Mouse (Mus musculus): ENCODE data around the gene Cs. TPM values are rescaled to one million over a fixed set of nuclear protein-coding genes. Genes with fewer than 3 reads are reported as not detected.
A peak's percentile ranks its signal among the peaks of the same experiment; 100 is the strongest.
"Not testable (repeated sequence)": the region's sequence is repeated elsewhere in the genome, so short reads cannot be mapped to it uniquely, and the experiment has no call there.

Cs gene
- polyA plus RNA-seq (2014; fragmentation: Nextera tagmentation; extraction: Ambion mirVana) = 271 and 304 TPM in 2 replicates

GRCm38 (mm10) chr10:128337306-128338181 is at the start of gene Cs:
TSS of gene Cs (plus strand) at chr10:128337734.
- H3K4me2 ChIP-seq (replicated peaks) = peak within 1 kb of the TSS; percentile 63
- H3K27ac ChIP-seq = peak within 1 kb of the TSS; percentile 87
- peaks cover 13% of the 10 kb centered on the region for H3K4me1 ChIP-seq (replicated peaks; ENCODE audit: control insufficient read depth, insufficient read depth, low read length)
- 1% methylated on average over 61 of the region's 61 CpGs for WGBS
- no peaks in the 10 kb centered on the region for H3K9me3 ChIP-seq (ENCODE audit: control insufficient read depth, low read length)
- H3K36me3 ChIP-seq (replicated peaks; ENCODE audit: control insufficient read depth, insufficient read depth) = 0 out of 2 replicates have a peak, but pooled peaks cover 3% of the 10 kb centered on the region
- H3K27me3 ChIP-seq (ENCODE audit: control insufficient read depth, insufficient read depth, low read length) = no peaks in the 10 kb centered on the region
- peak within 1 kb of the TSS; percentile 86 for H3K9ac ChIP-seq
- ATAC-seq (ENCODE audit: low FRiP score) (peak; percentile 98), DNase-seq (ENCODE audit: low spot score) (peak; percentile 96)
- H3K4me3 ChIP-seq (replicated peaks; ENCODE audit: low read length) = peak within 1 kb of the TSS; percentile 74

- not testable (repeated sequence) for ATAC-seq (ENCODE audit: low FRiP score); H3K4me2 ChIP-seq (replicated peaks); H3K27ac ChIP-seq; H3K9ac ChIP-seq; DNase-seq (ENCODE audit: low spot score); H3K27me3 ChIP-seq (ENCODE audit: control insufficient read depth, insufficient read depth, low read length); H3K4me1 ChIP-seq (replicated peaks; ENCODE audit: control insufficient read depth, insufficient read depth, low read length); H3K9me3 ChIP-seq (ENCODE audit: control insufficient read depth, low read length); H3K4me3 ChIP-seq (replicated peaks; ENCODE audit: low read length)
- peaks cover 56% of the 10 kb centered on the region for H3K36me3 ChIP-seq (replicated peaks; ENCODE audit: control insufficient read depth, insufficient read depth)
- WGBS = 73% methylated on average over 1 of the region's 1 CpGs
Measured at GRCm38 (mm10) chr10:128290594-128290993, 46.9 kb upstream of the Cs start.

- Histone ChIP-seq H3K27me3 (ENCODE audit: control insufficient read depth, insufficient read depth, low read length) (no peaks in the 10 kb centered on the region), H3K4me2 (replicated peaks) (no peak overlapping the region), H3K4me3 (replicated peaks; ENCODE audit: low read length) (no peak overlapping the region), H3K36me3 (replicated peaks; ENCODE audit: control insufficient read depth, insufficient read depth) (peaks cover 16% of the 10 kb centered on the region), H3K9ac (no peak overlapping the region), H3K27ac (no peak overlapping the region), H3K4me1 (replicated peaks; ENCODE audit: control insufficient read depth, insufficient read depth, low read length) (no peaks in the 10 kb centered on the region), H3K9me3 (ENCODE audit: control insufficient read depth, low read length) (no peaks in the 10 kb centered on the region)
- no peak for DNase-seq (ENCODE audit: low spot score)
- 70% methylated on average over 13 of the region's 13 CpGs for WGBS
- ATAC-seq (ENCODE audit: low FRiP score) = no peak
Measured at GRCm38 (mm10) chr10:128296370-128297090, 41.0 kb upstream of the Cs start.

- no peak overlapping the region for H3K9ac ChIP-seq
- H3K4me1 ChIP-seq (replicated peaks; ENCODE audit: control insufficient read depth, insufficient read depth, low read length) = 0 out of 2 replicates have a peak, but pooled peaks cover 2% of the 10 kb centered on the region
- H3K27ac ChIP-seq = 0 out of 2 replicates have a peak overlapping the region, but pooled peaks have one; percentile 24
- ATAC-seq (ENCODE audit: low FRiP score) (no peak), DNase-seq (ENCODE audit: low spot score) (no peak)
- H3K36me3 ChIP-seq (replicated peaks; ENCODE audit: control insufficient read depth, insufficient read depth) = peaks cover 9% of the 10 kb centered on the region
- no peak overlapping the region for H3K4me3 ChIP-seq (replicated peaks; ENCODE audit: low read length)
- WGBS = 72% methylated on average over 4 of the region's 4 CpGs
- no peaks in the 10 kb centered on the region for H3K9me3 ChIP-seq (ENCODE audit: control insufficient read depth, low read length)
- no peaks in the 10 kb centered on the region for H3K27me3 ChIP-seq (ENCODE audit: control insufficient read depth, insufficient read depth, low read length)
- no peak overlapping the region for H3K4me2 ChIP-seq (replicated peaks)
Measured at GRCm38 (mm10) chr10:128297221-128297620, 40.3 kb upstream of the Cs start.

GRCm38 (mm10) chr10:128297622-128298021 is 39.9 kb upstream of the Cs start:
- no peaks in the 10 kb centered on the region for H3K9me3 ChIP-seq (ENCODE audit: control insufficient read depth, low read length)
- 0 out of 2 replicates have a peak, but pooled peaks cover 5% of the 10 kb centered on the region for H3K4me1 ChIP-seq (replicated peaks; ENCODE audit: control insufficient read depth, insufficient read depth, low read length)
- DNase-seq (ENCODE audit: low spot score) = no peak
- H3K9ac ChIP-seq = no peak overlapping the region
- H3K27ac ChIP-seq = 0 out of 2 replicates have a peak overlapping the region, but pooled peaks have one; percentile 24
- peaks cover 5% of the 10 kb centered on the region; the same call in 1 of the 2 replicates for H3K36me3 ChIP-seq (replicated peaks; ENCODE audit: control insufficient read depth, insufficient read depth)
- no peak overlapping the region for H3K4me3 ChIP-seq (replicated peaks; ENCODE audit: low read length)
- H3K4me2 ChIP-seq (replicated peaks) = no peak overlapping the region
- 72% methylated on average over 11 of the region's 11 CpGs for WGBS
- no peak for ATAC-seq (ENCODE audit: low FRiP score)
- H3K27me3 ChIP-seq (ENCODE audit: control insufficient read depth, insufficient read depth, low read length) = no peaks in the 10 kb centered on the region

- Histone ChIP-seq H3K4me1 (replicated peaks; ENCODE audit: control insufficient read depth, insufficient read depth, low read length) (0 out of 2 replicates have a peak, but pooled peaks cover 5% of the 10 kb centered on the region), H3K36me3 (replicated peaks; ENCODE audit: control insufficient read depth, insufficient read depth) (no peaks in the 10 kb centered on the region), H3K27ac (no peak overlapping the region), H3K9ac (no peak overlapping the region), H3K27me3 (ENCODE audit: control insufficient read depth, insufficient read depth, low read length) (no peaks in the 10 kb centered on the region), H3K9me3 (ENCODE audit: control insufficient read depth, low read length) (no peaks in the 10 kb centered on the region), H3K4me3 (replicated peaks; ENCODE audit: low read length) (no peak overlapping the region), H3K4me2 (replicated peaks) (no peak overlapping the region)
- ATAC-seq (ENCODE audit: low FRiP score) (no peak), DNase-seq (ENCODE audit: low spot score) (no peak)
- whole genome bisulfite sequencing = 79% methylated on average over 6 of the region's 6 CpGs
Measured at GRCm38 (mm10) chr10:128298243-128298642, 39.3 kb upstream of the Cs start.

- Histone ChIP-seq H3K27me3 (ENCODE audit: control insufficient read depth, insufficient read depth, low read length) (no peaks in the 10 kb centered on the region), H3K36me3 (replicated peaks; ENCODE audit: control insufficient read depth, insufficient read depth) (no peaks in the 10 kb centered on the region), H3K4me2 (replicated peaks) (no peak within 1 kb of the TSS), H3K27ac (0 out of 2 replicates have a peak within 1 kb of the TSS, but pooled peaks have one; percentile 24), H3K4me3 (replicated peaks; ENCODE audit: low read length) (no peak within 1 kb of the TSS), H3K9ac (no peak within 1 kb of the TSS), H3K9me3 (ENCODE audit: control insufficient read depth, low read length) (no peaks in the 10 kb centered on the region), H3K4me1 (replicated peaks; ENCODE audit: control insufficient read depth, insufficient read depth, low read length) (peaks cover 7% of the 10 kb centered on the region)
- 82% methylated on average over 11 of the region's 11 CpGs for WGBS
- DNase-seq (ENCODE audit: low spot score) (no peak), ATAC-seq (ENCODE audit: low FRiP score) (no peak)
Measured at GRCm38 (mm10) chr10:128298702-128299171, 38.8 kb upstream of the Cs start, which contains the start of gene Il23a. TSS of gene Il23a (minus strand) at chr10:128298752.

GRCm38 (mm10) chr10:128302357-128302756 is 35.2 kb upstream of the Cs start:
- DNase-seq (ENCODE audit: low spot score) = no peak
- 37% methylated on average over 3 of the region's 3 CpGs for WGBS

GRCm38 (mm10) chr10:128302785-128303125 is 34.8 kb upstream of the Cs start:
- Histone ChIP-seq H3K27ac (peak overlapping the region; percentile 98), H3K9me3 (ENCODE audit: control insufficient read depth, low read length) (no peaks in the 10 kb centered on the region), H3K27me3 (ENCODE audit: control insufficient read depth, insufficient read depth, low read length) (no peaks in the 10 kb centered on the region), H3K36me3 (replicated peaks; ENCODE audit: control insufficient read depth, insufficient read depth) (no peaks in the 10 kb centered on the region), H3K4me2 (replicated peaks) (peak overlapping the region; percentile 68), H3K4me3 (replicated peaks; ENCODE audit: low read length) (peak overlapping the region; percentile 57), H3K4me1 (replicated peaks; ENCODE audit: control insufficient read depth, insufficient read depth, low read length) (peaks cover 18% of the 10 kb centered on the region), H3K9ac (peak overlapping the region; percentile 88)
- WGBS = under 1% methylated on average over 9 of the region's 9 CpGs
- ATAC-seq (ENCODE audit: low FRiP score) (peak; percentile 29), DNase-seq (ENCODE audit: low spot score) (no peak)

More at GRCm38 (mm10) chr10:128302357-128302756, 35.2 kb upstream of the Cs start:
- no peaks in the 10 kb centered on the region for H3K36me3 ChIP-seq (replicated peaks; ENCODE audit: control insufficient read depth, insufficient read depth)
- H3K4me1 ChIP-seq (replicated peaks; ENCODE audit: control insufficient read depth, insufficient read depth, low read length) = peaks cover 18% of the 10 kb centered on the region
- H3K4me3 ChIP-seq (replicated peaks; ENCODE audit: low read length) = peak overlapping the region; percentile 57
- peak overlapping the region; percentile 88 for H3K9ac ChIP-seq
- no peak for ATAC-seq (ENCODE audit: low FRiP score)
- no peaks in the 10 kb centered on the region for H3K27me3 ChIP-seq (ENCODE audit: control insufficient read depth, insufficient read depth, low read length)
- H3K27ac ChIP-seq = peak overlapping the region; percentile 98
- peak overlapping the region; percentile 68 for H3K4me2 ChIP-seq (replicated peaks)
- H3K9me3 ChIP-seq (ENCODE audit: control insufficient read depth, low read length) = no peaks in the 10 kb centered on the region
